Mouse (Mus musculus): ENCODE data around the gene Podxl2. TPM values are rescaled to one million over a fixed set of nuclear protein-coding genes. Genes with fewer than 3 reads are reported as not detected.

The Podxl2 gene
- polyA plus RNA-seq, 1 experiment from 2014 or later: 182 TPM

DNA sequence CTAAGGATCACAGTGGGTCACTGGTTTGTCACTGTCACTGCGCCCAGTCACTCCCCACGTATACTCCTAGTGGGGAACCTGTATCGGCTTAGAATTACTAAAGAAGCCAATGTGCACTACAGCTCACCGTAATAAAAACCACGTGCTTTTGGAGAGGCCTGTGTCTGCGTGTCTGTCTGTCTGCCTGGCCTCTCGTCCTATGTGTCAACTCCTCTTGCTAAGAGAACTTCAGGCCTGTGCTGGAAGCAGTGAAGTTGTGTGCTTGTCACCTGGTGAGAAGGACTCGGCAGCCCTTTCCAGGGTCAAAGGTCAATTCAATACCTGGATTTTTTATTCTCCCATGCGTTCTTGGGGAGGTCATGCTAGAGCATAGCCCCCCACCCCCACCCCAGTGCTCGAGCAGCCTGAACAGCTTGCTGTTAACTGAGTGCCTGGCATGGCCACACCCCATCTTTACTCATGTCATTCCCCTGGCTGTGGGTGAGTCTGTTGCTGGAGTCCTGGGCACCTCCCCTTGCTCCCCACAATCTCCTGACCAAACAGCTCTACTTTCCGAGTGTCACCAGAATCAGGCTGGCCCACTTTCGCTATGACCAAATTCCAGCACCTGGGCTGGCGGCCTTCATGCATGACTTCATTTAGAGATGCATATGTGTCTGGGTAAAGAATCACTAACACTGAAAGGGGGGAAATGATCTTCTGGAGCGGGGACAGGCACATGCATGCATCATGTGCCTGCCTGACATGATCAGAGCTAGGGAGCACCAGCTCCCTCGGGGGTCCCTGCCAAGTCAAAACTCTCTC lies 46.4 kb downstream of the Podxl2 start:
- H3K9me3 ChIP-seq: no peaks in the 10 kb centered on the region
- 72% methylated on average over 15 of the region's 15 CpGs for WGBS
- no peaks in the 10 kb centered on the region for H3K36me3 ChIP-seq
- H3K4me3 ChIP-seq: no peak overlapping the region
- no peak for DNase-seq (ENCODE audit: low spot score)
- H3K27me3 ChIP-seq (ENCODE audit: insufficient read depth, poor library complexity, severe bottlenecking): peaks cover 12% of the 10 kb centered on the region; the same call in 1 of the 2 replicates
- no peak overlapping the region for H3K27ac ChIP-seq
- H3K4me1 ChIP-seq (replicated peaks): peaks cover 28% of the 10 kb centered on the region

GRCm38 (mm10) chr6:88827395-88828205 lies 47.2 kb downstream of the Podxl2 start:
- Histone ChIP-seq H3K27ac (peak overlapping the region; percentile 54; the same call in 1 of the 2 replicates), H3K9me3 (no peaks in the 10 kb centered on the region), H3K27me3 (ENCODE audit: insufficient read depth, poor library complexity, severe bottlenecking) (peaks cover 14% of the 10 kb centered on the region; the same call in 1 of the 2 replicates), H3K4me1 (replicated peaks) (peaks cover 26% of the 10 kb centered on the region), H3K36me3 (no peaks in the 10 kb centered on the region), H3K4me3 (no peak overlapping the region)
- WGBS: 58% methylated on average over 13 of the region's 13 CpGs
- DNase-seq (ENCODE audit: low spot score): no peak

- peak overlapping the region; percentile 54 for H3K27ac ChIP-seq
- peaks cover 14% of the 10 kb centered on the region; the same call in 1 of the 2 replicates for H3K27me3 ChIP-seq (ENCODE audit: insufficient read depth, poor library complexity, severe bottlenecking)
- H3K36me3 ChIP-seq: no peaks in the 10 kb centered on the region
- 73% methylated on average over 3 of the region's 3 CpGs for WGBS
- H3K4me1 ChIP-seq (replicated peaks): peaks cover 27% of the 10 kb centered on the region
- H3K4me3 ChIP-seq: no peak overlapping the region
- no peak for DNase-seq (ENCODE audit: low spot score)
- no peaks in the 10 kb centered on the region for H3K9me3 ChIP-seq
Observed at GRCm38 (mm10) chr6:88826965-88827364, 47.9 kb downstream of the Podxl2 start.

DNA sequence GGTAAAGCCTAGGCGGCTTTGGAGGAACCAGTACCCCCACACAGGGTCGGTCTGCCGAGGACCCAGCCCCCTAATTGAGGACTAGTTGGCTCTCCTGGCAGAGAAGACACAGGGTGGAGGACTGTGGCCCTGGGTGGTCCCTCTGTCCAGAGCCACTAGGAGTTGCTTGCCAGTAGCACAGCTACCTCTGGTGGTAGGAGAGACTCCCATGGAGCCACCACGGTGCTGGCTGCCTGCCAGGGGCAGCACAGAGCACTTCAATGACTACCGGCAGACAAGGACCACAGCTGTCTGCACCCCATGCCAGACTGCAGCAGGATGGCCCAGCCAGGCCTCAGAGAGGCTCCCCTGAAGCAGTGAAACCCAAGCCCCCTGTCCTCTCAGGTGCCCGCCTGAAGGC lies 48.3 kb downstream of the Podxl2 start:
- Histone ChIP-seq H3K4me1 (replicated peaks) (peaks cover 30% of the 10 kb centered on the region), H3K27ac (peak overlapping the region; percentile 54), H3K4me3 (no peak overlapping the region), H3K27me3 (ENCODE audit: insufficient read depth, poor library complexity, severe bottlenecking) (peaks cover 14% of the 10 kb centered on the region; the same call in 1 of the 2 replicates), H3K36me3 (no peaks in the 10 kb centered on the region), H3K9me3 (no peaks in the 10 kb centered on the region)
- peak; percentile 42 for DNase-seq (ENCODE audit: low spot score)
- WGBS: 46% methylated on average over 6 of the region's 6 CpGs

DNA sequence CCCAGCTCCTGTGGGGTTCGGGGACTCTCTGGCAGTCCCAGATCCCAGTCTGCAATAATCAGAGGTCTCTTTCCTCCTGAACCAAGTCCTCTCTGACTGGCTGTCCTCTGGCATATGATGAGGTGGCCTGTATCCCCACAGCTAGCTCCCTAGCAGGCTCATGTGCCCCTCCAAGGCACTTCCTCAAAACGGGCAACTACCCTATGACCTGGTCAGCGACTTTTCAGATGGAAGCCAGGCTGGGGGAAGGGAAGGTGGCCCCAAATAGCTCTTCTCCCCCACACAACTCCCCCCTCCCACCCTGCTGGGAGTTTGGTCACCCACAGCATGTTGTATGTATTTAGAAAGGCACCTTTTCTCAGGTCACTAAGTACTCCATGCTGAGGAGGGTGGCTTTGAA lies 48.8 kb downstream of the Podxl2 start:
- Histone ChIP-seq H3K4me1 (replicated peaks) (peaks cover 27% of the 10 kb centered on the region), H3K9me3 (no peaks in the 10 kb centered on the region), H3K4me3 (no peak overlapping the region), H3K36me3 (no peaks in the 10 kb centered on the region), H3K27ac (no peak overlapping the region), H3K27me3 (ENCODE audit: insufficient read depth, poor library complexity, severe bottlenecking) (peaks cover 14% of the 10 kb centered on the region; the same call in 1 of the 2 replicates)
- DNase-seq (ENCODE audit: low spot score): no peak
- WGBS: 50% methylated on average over 3 of the region's 3 CpGs

DNA sequence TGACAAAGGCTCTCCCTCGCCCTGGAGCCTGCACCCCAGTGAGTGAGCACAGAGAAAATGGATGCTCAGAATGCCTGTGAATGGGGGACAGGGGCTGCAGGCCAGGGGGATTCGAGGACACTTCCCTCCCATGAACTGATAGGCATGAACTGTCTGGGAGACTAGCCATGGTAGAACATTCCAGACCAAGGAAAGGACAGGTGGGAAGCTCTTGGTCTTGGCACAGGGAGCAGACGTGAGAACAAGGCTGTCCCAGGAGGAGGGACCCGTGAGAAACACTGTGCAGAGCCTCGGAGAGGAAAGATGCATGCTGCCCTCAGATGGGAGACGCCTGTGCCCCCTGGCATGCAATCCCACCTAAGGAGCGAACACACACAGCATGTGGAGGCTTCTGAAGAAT lies 50.7 kb downstream of the Podxl2 start:
- no peak overlapping the region for H3K4me3 ChIP-seq
- 0 out of 2 replicates have a peak, but pooled peaks cover 8% of the 10 kb centered on the region for H3K27me3 ChIP-seq (ENCODE audit: insufficient read depth, poor library complexity, severe bottlenecking)
- peaks cover 38% of the 10 kb centered on the region for H3K4me1 ChIP-seq (replicated peaks)
- 72% methylated on average over 7 of the region's 7 CpGs for WGBS
- no peak for DNase-seq (ENCODE audit: low spot score)
- no peak overlapping the region for H3K27ac ChIP-seq
- no peaks in the 10 kb centered on the region for H3K36me3 ChIP-seq
- H3K9me3 ChIP-seq: no peaks in the 10 kb centered on the region

DNA sequence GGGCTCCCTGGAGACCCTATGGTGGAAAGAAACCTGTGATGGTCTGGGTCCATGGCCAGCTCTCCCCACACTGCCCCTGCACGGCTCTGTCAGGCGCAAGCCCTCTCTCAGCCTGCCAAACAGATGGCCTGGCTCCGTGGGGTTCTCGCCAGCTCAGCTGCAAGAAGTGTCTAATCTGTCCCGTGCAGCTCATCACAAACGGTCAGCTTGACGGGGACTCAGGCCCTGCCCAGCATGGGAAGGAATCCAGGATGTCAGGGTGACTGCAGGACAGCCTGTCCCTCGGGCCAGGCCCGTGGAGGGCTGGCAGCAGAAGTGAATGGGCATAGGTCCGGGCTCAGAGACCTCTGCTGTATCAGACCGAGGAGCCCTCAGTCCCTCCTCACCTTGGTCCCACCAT lies 52.9 kb downstream of the Podxl2 start:
- 83% methylated on average over 11 of the region's 11 CpGs for WGBS
- Histone ChIP-seq H3K9me3 (no peaks in the 10 kb centered on the region), H3K36me3 (no peaks in the 10 kb centered on the region), H3K4me1 (replicated peaks) (peaks cover 28% of the 10 kb centered on the region), H3K27me3 (ENCODE audit: insufficient read depth, poor library complexity, severe bottlenecking) (0 out of 2 replicates have a peak, but pooled peaks cover 8% of the 10 kb centered on the region), H3K27ac (0 out of 2 replicates have a peak overlapping the region, but pooled peaks have one; percentile 18), H3K4me3 (no peak overlapping the region)
- DNase-seq (ENCODE audit: low spot score): no peak

DNA sequence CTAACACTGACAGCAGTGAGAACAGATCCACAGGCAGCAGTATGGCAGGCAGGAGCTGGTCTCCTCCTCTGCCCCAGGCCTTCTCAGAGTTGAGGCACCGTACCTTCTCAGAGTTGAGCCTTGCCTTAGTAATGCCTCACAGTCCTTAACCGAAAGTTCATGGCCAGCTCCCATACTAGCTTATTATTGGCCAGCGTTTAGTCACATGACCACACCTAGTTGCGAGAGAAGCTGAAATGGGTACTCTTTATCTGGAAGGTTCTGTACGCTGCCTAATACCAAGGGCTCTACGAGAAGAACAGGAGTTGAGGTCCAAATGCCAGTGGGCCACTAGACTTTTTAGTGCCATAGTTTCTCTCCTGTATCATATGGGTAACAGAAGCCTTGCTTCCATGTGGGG lies 53.5 kb downstream of the Podxl2 start:
- Histone ChIP-seq H3K9me3 (no peaks in the 10 kb centered on the region), H3K4me1 (replicated peaks) (peaks cover 22% of the 10 kb centered on the region), H3K27me3 (ENCODE audit: insufficient read depth, poor library complexity, severe bottlenecking) (0 out of 2 replicates have a peak, but pooled peaks cover 8% of the 10 kb centered on the region), H3K36me3 (no peaks in the 10 kb centered on the region), H3K27ac (no peak overlapping the region), H3K4me3 (no peak overlapping the region)
- WGBS: 91% methylated on average over 6 of the region's 6 CpGs
- no peak for DNase-seq (ENCODE audit: low spot score)

GRCm38 (mm10) chr6:88820853-88821252 lies 54.0 kb downstream of the Podxl2 start:
- Histone ChIP-seq H3K9me3 (no peaks in the 10 kb centered on the region), H3K27me3 (ENCODE audit: insufficient read depth, poor library complexity, severe bottlenecking) (0 out of 2 replicates have a peak, but pooled peaks cover 8% of the 10 kb centered on the region), H3K36me3 (no peaks in the 10 kb centered on the region), H3K4me1 (replicated peaks) (peaks cover 20% of the 10 kb centered on the region), H3K4me3 (no peak overlapping the region), H3K27ac (0 out of 2 replicates have a peak overlapping the region, but pooled peaks have one; percentile 26)
- 62% methylated on average over 3 of the region's 3 CpGs for WGBS
- DNase-seq (ENCODE audit: low spot score): no peak

DNA sequence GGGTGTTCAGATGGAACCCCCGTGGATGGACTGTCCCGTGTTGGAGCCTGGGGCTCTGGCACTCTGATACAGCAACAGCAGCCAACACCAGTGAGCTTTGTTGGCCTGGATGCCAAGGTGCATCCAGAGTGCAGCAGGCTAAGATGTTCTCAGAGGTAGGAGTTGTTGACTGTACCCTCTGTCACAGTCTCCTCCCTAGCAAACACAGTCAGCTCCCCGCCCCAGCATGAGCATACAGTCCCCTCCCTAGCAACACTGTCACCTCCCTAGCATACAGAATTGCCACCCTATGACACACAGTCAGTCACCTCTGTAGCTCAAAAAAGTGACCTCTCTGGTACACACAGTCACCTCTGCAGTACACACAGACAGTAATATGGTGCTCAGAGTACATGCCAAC lies 57.9 kb downstream of the Podxl2 start:
- Histone ChIP-seq H3K27ac (0 out of 2 replicates have a peak overlapping the region, but pooled peaks have one; percentile 16), H3K4me3 (no peak overlapping the region), H3K4me1 (replicated peaks) (peaks cover 35% of the 10 kb centered on the region), H3K36me3 (no peaks in the 10 kb centered on the region), H3K9me3 (no peaks in the 10 kb centered on the region), H3K27me3 (ENCODE audit: insufficient read depth, poor library complexity, severe bottlenecking) (no peaks in the 10 kb centered on the region)
- no peak for DNase-seq (ENCODE audit: low spot score)
- WGBS: 85% methylated on average over 3 of the region's 3 CpGs

DNA sequence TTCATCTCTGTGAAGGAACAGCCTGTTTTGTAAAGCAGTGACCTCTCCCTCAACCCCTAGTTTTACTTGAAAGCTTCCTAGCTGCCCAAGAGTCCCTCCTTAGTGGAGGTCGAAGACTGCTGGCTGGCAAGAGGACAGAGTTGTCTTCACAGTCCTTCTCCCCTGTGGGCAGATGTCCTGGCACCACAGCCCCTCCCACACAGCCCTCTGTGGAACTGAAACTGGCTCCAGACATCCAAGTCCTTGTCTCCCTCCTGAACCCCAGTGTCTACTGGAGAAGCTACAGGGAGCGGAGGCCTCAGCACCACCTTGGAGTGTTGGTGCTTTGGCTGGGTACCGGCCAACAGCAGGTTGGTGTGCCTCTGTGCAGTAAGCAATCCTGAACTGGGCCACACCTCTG lies 59.4 kb downstream of the Podxl2 start:
- H3K27me3 ChIP-seq (ENCODE audit: insufficient read depth, poor library complexity, severe bottlenecking): no peaks in the 10 kb centered on the region
- no peak overlapping the region for H3K4me3 ChIP-seq
- no peaks in the 10 kb centered on the region for H3K9me3 ChIP-seq
- no peaks in the 10 kb centered on the region for H3K36me3 ChIP-seq
- peaks cover 40% of the 10 kb centered on the region for H3K4me1 ChIP-seq (replicated peaks)
- WGBS: 84% methylated on average over 3 of the region's 3 CpGs
- DNase-seq (ENCODE audit: low spot score): no peak
- peak overlapping the region; percentile 35; the same call in 1 of the 2 replicates for H3K27ac ChIP-seq

- no peaks in the 10 kb centered on the region for H3K9me3 ChIP-seq
- 49% methylated on average over 3 of the region's 3 CpGs for WGBS
- H3K27ac ChIP-seq: peak overlapping the region; percentile 35; the same call in 1 of the 2 replicates
- H3K36me3 ChIP-seq: no peaks in the 10 kb centered on the region
- DNase-seq (ENCODE audit: low spot score): no peak
- H3K27me3 ChIP-seq (ENCODE audit: insufficient read depth, poor library complexity, severe bottlenecking): no peaks in the 10 kb centered on the region
- H3K4me1 ChIP-seq (replicated peaks): peaks cover 44% of the 10 kb centered on the region
- no peak overlapping the region for H3K4me3 ChIP-seq
Observed at GRCm38 (mm10) chr6:88815036-88815435, 59.8 kb downstream of the Podxl2 start.

Data from hindbrain, embryonic 10.5 days (tissue).